Mouse (Mus musculus): ENCODE measurements around the gene Suox. TPM values are rescaled to one million over a fixed set of nuclear protein-coding genes. Genes with fewer than 3 reads are reported as not detected.

Suox gene
- polyA plus RNA-seq, 1 experiment, result 0.36 TPM

GRCm38 (mm10) chr10:128664808-128665207 is 9.1 kb downstream of the Suox start:
- Histone ChIP-seq H3K27me3 (replicated peaks) (peaks cover 69% of the 10 kb centered on the region), H3K9me3 (peaks cover 7% of the 10 kb centered on the region; the same call in 1 of the 2 replicates), H3K36me3 (replicated peaks; ENCODE audit: low read length) (no peaks in the 10 kb centered on the region), H3K4me3 (replicated peaks) (no peak overlapping the region), H3K4me1 (peaks cover 35% of the 10 kb centered on the region)
- TF ChIP-seq GATA1 (IDR thresholded peaks at IDR 0.05; ENCODE audit: borderline replicate concordance, low read length) (no peak), FLI1 (IDR thresholded peaks at IDR 0.05; ENCODE audit: low read length) (no peak)

- peaks cover 69% of the 10 kb centered on the region for H3K27me3 ChIP-seq (replicated peaks)
- peaks cover 7% of the 10 kb centered on the region; the same call in 1 of the 2 replicates for H3K9me3 ChIP-seq
- no peaks in the 10 kb centered on the region for H3K36me3 ChIP-seq (replicated peaks; ENCODE audit: low read length)
- peaks cover 26% of the 10 kb centered on the region for H3K4me1 ChIP-seq
- TF ChIP-seq FLI1 (IDR thresholded peaks at IDR 0.05; ENCODE audit: low read length), result no peak
- TF ChIP-seq GATA1 (IDR thresholded peaks at IDR 0.05; ENCODE audit: borderline replicate concordance, low read length), result no peak
- no peak overlapping the region for H3K4me3 ChIP-seq (replicated peaks)
Observed at GRCm38 (mm10) chr10:128663441-128664220, 10.2 kb downstream of the Suox start.

- Histone ChIP-seq H3K27me3 (replicated peaks) (peaks cover 64% of the 10 kb centered on the region), H3K36me3 (replicated peaks; ENCODE audit: low read length) (no peaks in the 10 kb centered on the region), H3K9me3 (peaks cover 7% of the 10 kb centered on the region; the same call in 1 of the 2 replicates), H3K4me3 (replicated peaks) (no peak overlapping the region), H3K4me1 (peaks cover 23% of the 10 kb centered on the region)
- TF ChIP-seq FLI1 (IDR thresholded peaks at IDR 0.05; ENCODE audit: low read length), result no peak
- TF ChIP-seq GATA1 (IDR thresholded peaks at IDR 0.05; ENCODE audit: borderline replicate concordance, low read length), result no peak
Observed at GRCm38 (mm10) chr10:128662465-128662864, 11.4 kb downstream of the Suox start.

- Histone ChIP-seq H3K4me1 (peaks cover 29% of the 10 kb centered on the region), H3K9me3 (no peaks in the 10 kb centered on the region), H3K36me3 (replicated peaks; ENCODE audit: low read length) (no peaks in the 10 kb centered on the region), H3K27me3 (replicated peaks) (peaks cover 60% of the 10 kb centered on the region), H3K4me3 (replicated peaks) (no peak overlapping the region)
- no peak for TF ChIP-seq FLI1 (IDR thresholded peaks at IDR 0.05; ENCODE audit: low read length)
- TF ChIP-seq GATA1 (IDR thresholded peaks at IDR 0.05; ENCODE audit: borderline replicate concordance, low read length), result no peak
Observed at GRCm38 (mm10) chr10:128659490-128659889, 14.4 kb downstream of the Suox start.

- no peaks in the 10 kb centered on the region for H3K36me3 ChIP-seq (replicated peaks; ENCODE audit: low read length)
- no peak overlapping the region for H3K4me3 ChIP-seq (replicated peaks)
- H3K9me3 ChIP-seq, result no peaks in the 10 kb centered on the region
- peaks cover 14% of the 10 kb centered on the region for H3K4me1 ChIP-seq
- peaks cover 64% of the 10 kb centered on the region for H3K27me3 ChIP-seq (replicated peaks)
- TF ChIP-seq GATA1 (IDR thresholded peaks at IDR 0.05; ENCODE audit: borderline replicate concordance, low read length), result no peak
- TF ChIP-seq FLI1 (IDR thresholded peaks at IDR 0.05; ENCODE audit: low read length), result no peak
Observed at GRCm38 (mm10) chr10:128657844-128658243, 16.0 kb downstream of the Suox start.

- Histone ChIP-seq H3K36me3 (replicated peaks; ENCODE audit: low read length) (no peaks in the 10 kb centered on the region), H3K4me3 (replicated peaks) (no peak overlapping the region)
Observed at GRCm38 (mm10) chr10:128656731-128657130, 17.1 kb downstream of the Suox start.

GRCm38 (mm10) chr10:128655254-128655653 is 18.6 kb downstream of the Suox start:
- TF ChIP-seq GATA1 (IDR thresholded peaks at IDR 0.05; ENCODE audit: borderline replicate concordance, low read length), result no peak
- no peak for TF ChIP-seq FLI1 (IDR thresholded peaks at IDR 0.05; ENCODE audit: low read length)
- H3K9me3 ChIP-seq, result no peaks in the 10 kb centered on the region
- H3K4me1 ChIP-seq, result peaks cover 9% of the 10 kb centered on the region
- H3K36me3 ChIP-seq (replicated peaks; ENCODE audit: low read length), result no peaks in the 10 kb centered on the region
- H3K27me3 ChIP-seq (replicated peaks), result peaks cover 54% of the 10 kb centered on the region
- no peak overlapping the region for H3K4me3 ChIP-seq (replicated peaks)

More at GRCm38 (mm10) chr10:128656731-128657130, 17.1 kb downstream of the Suox start:
- Histone ChIP-seq H3K9me3 (no peaks in the 10 kb centered on the region), H3K4me1 (peaks cover 9% of the 10 kb centered on the region), H3K27me3 (replicated peaks) (peaks cover 61% of the 10 kb centered on the region)
- no peak for TF ChIP-seq FLI1 (IDR thresholded peaks at IDR 0.05; ENCODE audit: low read length)
- TF ChIP-seq GATA1 (IDR thresholded peaks at IDR 0.05; ENCODE audit: borderline replicate concordance, low read length), result no peak

- no peak overlapping the region for H3K4me3 ChIP-seq (replicated peaks)
- no peak for TF ChIP-seq FLI1 (IDR thresholded peaks at IDR 0.05; ENCODE audit: low read length)
- no peak for TF ChIP-seq GATA1 (IDR thresholded peaks at IDR 0.05; ENCODE audit: borderline replicate concordance, low read length)
Observed at GRCm38 (mm10) chr10:128653866-128654265, 20.0 kb downstream of the Suox start.

GRCm38 (mm10) chr10:128646139-128647089 is 27.5 kb downstream of the Suox start:
- H3K36me3 ChIP-seq (replicated peaks; ENCODE audit: low read length), result no peaks in the 10 kb centered on the region
- TF ChIP-seq FLI1 (IDR thresholded peaks at IDR 0.05; ENCODE audit: low read length) (no peak), GATA1 (IDR thresholded peaks at IDR 0.05; ENCODE audit: borderline replicate concordance, low read length) (no peak)
- H3K4me1 ChIP-seq, result peaks cover 24% of the 10 kb centered on the region
- peaks cover 58% of the 10 kb centered on the region for H3K27me3 ChIP-seq (replicated peaks)
- H3K9me3 ChIP-seq, result no peaks in the 10 kb centered on the region
- H3K4me3 ChIP-seq (replicated peaks), result peak overlapping the region; percentile 82

More at GRCm38 (mm10) chr10:128653866-128654265, 20.0 kb downstream of the Suox start:
- no peaks in the 10 kb centered on the region for H3K36me3 ChIP-seq (replicated peaks; ENCODE audit: low read length)
- no peaks in the 10 kb centered on the region for H3K9me3 ChIP-seq
- H3K27me3 ChIP-seq (replicated peaks), result peaks cover 41% of the 10 kb centered on the region
- H3K4me1 ChIP-seq, result peaks cover 9% of the 10 kb centered on the region

All from megakaryocyte, embryonic 14.5 days (primary cell).